Mouse (Mus musculus) heart, embryonic 15.5 days (tissue): ENCODE results near the gene Tfdp1. TPM values are rescaled to one million over a fixed set of nuclear protein-coding genes. Genes with fewer than 3 reads are reported as not detected.

Source experiments
- ATAC-seq: fragments of 200-750 bp; cut with Nextera tagmentation; replicated peaks from 2 replicates; pipeline ENCODE4 v1.8.0; 2017; ENCODE audit warnings: low read depth, moderate TSS enrichment; ENCODE audit not compliant: insufficient number of reproducible peaks, insufficient read depth, low FRiP score
- H3K27ac ChIP-seq: fragments of 300-500 bp; sonication (generic); 2 replicates; pipeline ENCODE4 v1.5.1; 2015; ENCODE audit warnings: mild to moderate bottlenecking, inconsistent platforms
- H3K27me3 ChIP-seq: fragments of 300-500 bp; sonication (generic); 2 replicates; pipeline ENCODE4 v1.6.1; 2015; ENCODE audit warnings: inconsistent platforms
- H3K36me3 ChIP-seq: fragments of 300-500 bp; sonication (generic); 2 replicates; pipeline ENCODE4 v1.6.1; 2015; ENCODE audit warnings: mild to moderate bottlenecking, inconsistent platforms
- H3K4me1 ChIP-seq: fragments of 300-500 bp; sonication (generic); replicated peaks from 2 replicates; pipeline ENCODE4 v1.6.1; 2015; ENCODE audit warnings: inconsistent platforms
- H3K4me2 ChIP-seq: fragments of 300-500 bp; sonication (generic); 2 replicates; pipeline ENCODE4 v1.6.1; 2015; ENCODE audit warnings: inconsistent platforms, mild to moderate bottlenecking, moderate library complexity
- H3K4me3 ChIP-seq: fragments of 300-500 bp; sonication (generic); 2 replicates; pipeline ENCODE4 v1.5.1; 2015; ENCODE audit warnings: mild to moderate bottlenecking, inconsistent platforms
- H3K9ac ChIP-seq: fragments of 300-500 bp; sonication (generic); 2 replicates; pipeline ENCODE4 v1.6.1; 2015; ENCODE audit warnings: mild to moderate bottlenecking, inconsistent platforms
- H3K9me3 ChIP-seq: fragments of 300-500 bp; sonication (generic); replicated peaks from 2 replicates; pipeline ENCODE4 v1.6.1; 2016; ENCODE audit warnings: inconsistent platforms
- WGBS: fragments of 180-500 bp; shearing (Covaris S2); methylation state at CpG from one replicate; pipeline ENCODE4 v1.1.7; 2015; ENCODE audit warnings: mixed read lengths; 5-methylcytosine and 5-hydroxymethylcytosine counted together
- polyA plus RNA-seq: library from polyadenylated mRNA; unstranded; fragments of >200 nt; fragmentation: Nextera tagmentation; extraction: Ambion mirVana; gene quantifications from 2 replicates; pipeline ENCODE4 v1.2.1, GENCODE M21; 2015

Gene Tfdp1
- polyA plus RNA-seq, 1 experiment from 2014 or later = 71.9 TPM

DNA sequence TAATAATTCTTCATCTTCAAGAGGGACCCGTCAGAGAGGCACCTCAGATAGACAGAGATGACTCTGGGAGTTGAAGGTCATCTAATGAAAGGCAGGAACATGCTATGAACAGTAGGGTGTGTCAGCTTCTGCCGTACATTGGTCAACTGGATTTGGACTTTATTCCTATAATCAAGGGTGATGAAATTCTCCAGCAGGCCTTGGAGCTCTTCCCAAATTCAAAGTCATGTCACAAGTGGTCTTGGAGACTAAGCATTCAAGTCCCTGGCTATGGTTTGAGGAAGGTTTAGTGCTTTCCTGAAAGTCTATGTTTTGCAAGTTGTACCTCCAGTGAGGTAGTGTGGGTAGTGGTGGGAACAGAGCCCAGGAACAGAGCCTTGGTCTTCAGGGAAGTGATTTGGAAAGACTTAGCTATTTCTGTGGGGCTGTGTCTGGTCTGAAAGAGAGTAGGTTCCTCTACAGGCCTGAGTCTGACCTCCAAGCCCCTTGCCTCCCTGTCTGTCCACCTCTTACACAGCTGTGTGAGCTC, 80.6 kb downstream of the Tfdp1 start:
- H3K4me1 ChIP-seq = no peaks in the 10 kb centered on the region
- no peaks in the 10 kb centered on the region for H3K9me3 ChIP-seq
- no peak overlapping the region for H3K9ac ChIP-seq
- no peak overlapping the region for H3K4me3 ChIP-seq
- 57% methylated on average over 2 of the region's 2 CpGs for WGBS
- no peak overlapping the region for H3K4me2 ChIP-seq
- H3K36me3 ChIP-seq = no peaks in the 10 kb centered on the region
- H3K27ac ChIP-seq = no peak overlapping the region
- no peak for ATAC-seq
- 0 out of 2 replicates have a peak, but pooled peaks cover 6% of the 10 kb centered on the region for H3K27me3 ChIP-seq

DNA sequence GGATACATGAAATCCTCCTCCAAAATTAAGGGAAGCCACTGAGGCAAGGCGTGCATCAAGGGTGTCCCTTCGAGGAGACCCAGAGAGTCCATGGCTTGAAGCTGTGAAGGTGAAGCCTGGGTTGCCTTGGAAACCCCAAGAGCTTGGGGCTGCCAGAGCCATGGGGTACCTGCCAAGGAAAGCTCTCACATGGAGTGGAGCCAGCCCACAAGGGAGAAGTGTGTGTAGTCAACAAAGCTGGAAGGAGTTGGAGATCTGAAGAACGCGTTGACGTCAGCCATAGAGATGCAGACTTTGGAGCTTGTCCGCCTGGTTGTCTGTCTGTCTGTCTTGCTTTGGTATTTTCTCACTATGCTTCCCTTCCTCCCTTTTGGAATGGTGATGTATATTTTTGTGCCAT, 82.4 kb downstream of the Tfdp1 start:
- Histone ChIP-seq H3K27me3 (no peaks in the 10 kb centered on the region), H3K36me3 (no peaks in the 10 kb centered on the region), H3K9me3 (no peaks in the 10 kb centered on the region), H3K4me3 (no peak overlapping the region), H3K27ac (no peak overlapping the region), H3K4me2 (no peak overlapping the region), H3K9ac (no peak overlapping the region), H3K4me1 (no peaks in the 10 kb centered on the region)
- WGBS = 91% methylated on average over 6 of the region's 6 CpGs
- no peak for ATAC-seq

DNA sequence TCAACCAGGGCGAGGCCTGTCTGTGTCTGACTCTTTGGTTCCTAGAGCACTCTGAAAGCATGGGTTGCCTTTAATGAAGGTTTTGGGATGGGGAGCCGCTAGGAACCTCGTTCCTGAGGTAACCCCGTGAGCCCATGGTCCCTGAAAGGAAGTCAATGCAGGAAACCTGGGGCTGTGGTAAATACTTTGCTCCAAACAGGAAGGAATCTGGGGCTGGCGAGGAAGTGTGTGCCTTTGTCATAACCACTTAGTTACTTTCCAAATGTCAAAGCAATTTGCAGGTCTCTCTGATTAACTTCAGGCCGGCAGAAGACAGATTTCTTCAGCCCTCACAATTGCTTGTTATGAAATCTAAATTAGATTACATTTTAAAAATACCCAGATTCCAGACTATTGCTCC, 88.8 kb downstream of the Tfdp1 start:
- ATAC-seq = no peak
- no peaks in the 10 kb centered on the region for H3K27me3 ChIP-seq
- no peaks in the 10 kb centered on the region for H3K9me3 ChIP-seq
- 53% methylated on average over 6 of the region's 6 CpGs for WGBS
- no peak overlapping the region for H3K27ac ChIP-seq
- H3K36me3 ChIP-seq = no peaks in the 10 kb centered on the region
- no peak overlapping the region for H3K9ac ChIP-seq
- H3K4me1 ChIP-seq = no peaks in the 10 kb centered on the region
- no peak overlapping the region for H3K4me2 ChIP-seq
- no peak overlapping the region for H3K4me3 ChIP-seq

Other genes with a start within 250 kb of the Tfdp1 start
- 22.3 and 25.4 TPM in 2 replicates for gene Pcid2, start 233.3 kb upstream of the Tfdp1 start, polyA plus RNA-seq
- gene Cul4a, start 233.1 kb upstream of the Tfdp1 start, polyA plus RNA-seq = 88.5 and 97.8 TPM in 2 replicates
- 285 and 316 TPM in 2 replicates for gene Lamp1, start 179.6 kb upstream of the Tfdp1 start, polyA plus RNA-seq
- gene Grtp1, start 138.1 kb upstream of the Tfdp1 start, polyA plus RNA-seq = 12.5 and 13.6 TPM in 2 replicates
- 188 and 216 TPM in 2 replicates for gene Adprhl1, start 84.6 kb upstream of the Tfdp1 start, polyA plus RNA-seq
- gene Dcun1d2, start 50.6 kb upstream of the Tfdp1 start, polyA plus RNA-seq = 24.5 and 28.3 TPM in 2 replicates
- 26.1 and 33.6 TPM in 2 replicates for gene Tmco3, start 50.6 kb upstream of the Tfdp1 start, polyA plus RNA-seq
- gene Atp4b, start 58.1 kb downstream of the Tfdp1 start, polyA plus RNA-seq = not detected in 2 replicates
- gene Grk1, start 66.3 kb downstream of the Tfdp1 start, polyA plus RNA-seq = 0.05 TPM in 1 of 2 replicates, not detected in the other
- gene Tmem255b, start 96.4 kb downstream of the Tfdp1 start, polyA plus RNA-seq = 1.6 and 2.1 TPM in 2 replicates
- 222 and 235 TPM in 2 replicates for gene Gas6, start 155.7 kb downstream of the Tfdp1 start, polyA plus RNA-seq
- gene 1700029H14Rik, start 223.7 kb downstream of the Tfdp1 start, polyA plus RNA-seq = not detected in 2 replicates